Mouse (Mus musculus) myocyte (in vitro differentiated cells): ENCODE data around the gene Nek1. TPM values are rescaled to one million over a fixed set of nuclear protein-coding genes. Genes with fewer than 3 reads are reported as not detected.

Experiments
- H3K27me3 ChIP-seq: one replicate; pipeline ENCODE4 v1.6.1; 2011; ENCODE audit not compliant: control insufficient read depth, insufficient read depth, insufficient read length
- H3K36me3 ChIP-seq: one replicate; pipeline ENCODE4 v1.6.1; 2011; ENCODE audit not compliant: control insufficient read depth, insufficient read depth
- H3K4me2 ChIP-seq: one replicate; pipeline ENCODE4 v1.6.1; 2011; ENCODE audit warnings: low read depth, control low read depth
- H3K4me3 ChIP-seq: one replicate; pipeline ENCODE4 v1.5.1; 2011; ENCODE audit warnings: mild to moderate bottlenecking, control low read depth, moderate library complexity
- H3K79me2 ChIP-seq: one replicate; pipeline ENCODE4 v1.6.1; 2011; ENCODE audit not compliant: control insufficient read depth, insufficient read depth
- H3ac ChIP-seq: one replicate; pipeline ENCODE4 v1.6.1; 2011; ENCODE audit not compliant: control insufficient read depth, insufficient read length
- CEBPB ChIP-seq: IDR thresholded peaks from 2 replicates; pipeline ENCODE4 v1.6.1; 2011; ENCODE audit warnings: mild to moderate bottlenecking, moderate library complexity; ENCODE audit not compliant: poor library complexity, insufficient read depth, severe bottlenecking
- E2F4 ChIP-seq: IDR thresholded peaks from one replicate; pipeline ENCODE4 v1.6.1; 2011; ENCODE audit warnings: mild to moderate bottlenecking, control low read depth, moderate library complexity; ENCODE audit not compliant: insufficient read depth
- MAX ChIP-seq: IDR thresholded peaks from one replicate; pipeline ENCODE4 v1.6.1; 2011; ENCODE audit warnings: low read depth, mild to moderate bottlenecking, control low read depth
- MYOD1 ChIP-seq, 3 experiments: IDR thresholded peaks; one replicate each; pipeline ENCODE4 v1.6.1; 2011; ENCODE audit warnings: control low read depth in 2 of 3, low read depth in 2 of 3, mild to moderate bottlenecking in 2 of 3, moderate library complexity in 1 of 3; ENCODE audit not compliant: insufficient read length in 2 of 3, control insufficient read depth in 1 of 3
- MYOG ChIP-seq, 3 experiments: IDR thresholded peaks; one replicate each; pipeline ENCODE4 v1.6.1; 2011; ENCODE audit warnings: control low read depth in 2 of 3, low read depth in 2 of 3, mild to moderate bottlenecking in 2 of 3; ENCODE audit not compliant: insufficient read length in 2 of 3, control insufficient read depth in 1 of 3, insufficient read depth in 1 of 3
- POLR2A ChIP-seq: IDR thresholded peaks from one replicate; pipeline ENCODE4 v1.6.1; 2011; ENCODE audit warnings: low read depth, mild to moderate bottlenecking, control low read depth, moderate library complexity; ENCODE audit not compliant: insufficient read length
- POLR2AphosphoS2 ChIP-seq: IDR thresholded peaks from one replicate; pipeline ENCODE4 v1.6.1; 2011; ENCODE audit warnings: low read depth, control low read depth; ENCODE audit not compliant: insufficient read length
- REST ChIP-seq: IDR thresholded peaks from one replicate; pipeline ENCODE4 v1.6.1; 2011; ENCODE audit warnings: mild to moderate bottlenecking, control low read depth, moderate library complexity; ENCODE audit not compliant: insufficient read depth, insufficient read length
- SRF ChIP-seq: IDR thresholded peaks from one replicate; pipeline ENCODE4 v1.6.1; 2011; ENCODE audit warnings: low read depth; ENCODE audit not compliant: control insufficient read depth, insufficient read length
- TCF12 ChIP-seq: IDR thresholded peaks from one replicate; pipeline ENCODE4 v1.6.1; 2011; ENCODE audit warnings: mild to moderate bottlenecking, control low read depth; ENCODE audit not compliant: poor library complexity, insufficient read depth, severe bottlenecking
- TCF3 ChIP-seq: IDR thresholded peaks from one replicate; pipeline ENCODE4 v1.6.1; 2011; ENCODE audit warnings: low read depth, control low read depth; ENCODE audit not compliant: insufficient read length
- USF1 ChIP-seq: IDR thresholded peaks from one replicate; pipeline ENCODE4 v1.6.1; 2011; ENCODE audit warnings: low read depth, mild to moderate bottlenecking, control low read depth, moderate library complexity
- polyA plus RNA-seq: library from polyadenylated mRNA; unstranded; fragments of >200 nt; fragmentation: generic; extraction: Trizol; gene quantifications from one replicate; pipeline ENCODE4 v1.2.1, GENCODE M21; 2012; ENCODE audit warnings: missing spikeins

Nek1 gene
- polyA plus RNA-seq, 1 experiment, result 3.4 TPM

GRCm38 (mm10) chr8:61171546-61171945, 178.6 kb downstream of the Nek1 start:
- Histone ChIP-seq H3ac (no peak overlapping the region), H3K4me2 (no peak overlapping the region), H3K79me2 (no peaks in the 10 kb centered on the region), H3K4me3 (no peak overlapping the region), H3K36me3 (no peaks in the 10 kb centered on the region), H3K27me3 (no peaks in the 10 kb centered on the region)
- no peak for TF ChIP-seq TCF3
- no peak for TF ChIP-seq CEBPB
- TF ChIP-seq REST, result no peak
- no peak for TF ChIP-seq E2F4
- TF ChIP-seq MYOG (IDR thresholded peaks at IDR 0.05; ENCODE audit: control insufficient read depth in 1 of 3, insufficient read depth in 1 of 3, insufficient read length in 2 of 3, low read depth in 2 of 3), result no peak
- no peak for TF ChIP-seq MAX
- no peak for TF ChIP-seq POLR2AphosphoS2
- TF ChIP-seq TCF12, result no peak
- no peak for TF ChIP-seq SRF
- no peak for TF ChIP-seq USF1
- TF ChIP-seq POLR2A, result no peak
- TF ChIP-seq MYOD1 (IDR thresholded peaks at IDR 0.05; ENCODE audit: control insufficient read depth in 1 of 3, insufficient read length in 2 of 3, low read depth in 2 of 3), result no peak

- H3K27me3 ChIP-seq, result no peaks in the 10 kb centered on the region
- no peak overlapping the region for H3K4me3 ChIP-seq
- no peaks in the 10 kb centered on the region for H3K79me2 ChIP-seq
- H3K4me2 ChIP-seq, result no peak overlapping the region
- TF ChIP-seq REST (no peak), CEBPB (no peak), MAX (no peak), POLR2AphosphoS2 (no peak), USF1 (no peak)
- no peak overlapping the region for H3ac ChIP-seq
- no peaks in the 10 kb centered on the region for H3K36me3 ChIP-seq
These were observed 181.0 kb downstream of the Nek1 start for GRCm38 (mm10) chr8:61173921-61174492.

- no peak for TF ChIP-seq REST
- no peak for TF ChIP-seq CEBPB
- TF ChIP-seq POLR2AphosphoS2, result no peak
- no peak for TF ChIP-seq SRF
- no peak for TF ChIP-seq TCF12
- TF ChIP-seq POLR2A, result no peak
- no peak for TF ChIP-seq USF1
- no peak for TF ChIP-seq E2F4
- TF ChIP-seq MAX, result no peak
- no peak for TF ChIP-seq MYOD1 (IDR thresholded peaks at IDR 0.05; ENCODE audit: control insufficient read depth in 1 of 3, insufficient read length in 2 of 3, low read depth in 2 of 3)
These were observed 182.9 kb downstream of the Nek1 start for GRCm38 (mm10) chr8:61175876-61176275.

GRCm38 (mm10) chr8:61177680-61178593, 184.9 kb downstream of the Nek1 start:
- Histone ChIP-seq H3K4me2 (no peak overlapping the region), H3K4me3 (no peak overlapping the region), H3ac (no peak overlapping the region), H3K79me2 (no peaks in the 10 kb centered on the region), H3K27me3 (no peaks in the 10 kb centered on the region), H3K36me3 (no peaks in the 10 kb centered on the region)
- TF ChIP-seq TCF3 (no peak), USF1 (no peak), CEBPB (no peak), POLR2A (no peak), MYOG (IDR thresholded peaks at IDR 0.05; ENCODE audit: control insufficient read depth in 1 of 3, insufficient read depth in 1 of 3, insufficient read length in 2 of 3, low read depth in 2 of 3) (no peak), REST (no peak), SRF (no peak), TCF12 (no peak), POLR2AphosphoS2 (no peak), E2F4 (no peak), MYOD1 (IDR thresholded peaks at IDR 0.05; ENCODE audit: control insufficient read depth in 1 of 3, insufficient read length in 2 of 3, low read depth in 2 of 3) (no peak), MAX (no peak)

More at GRCm38 (mm10) chr8:61175876-61176275, 182.9 kb downstream of the Nek1 start:
- Histone ChIP-seq H3K79me2 (no peaks in the 10 kb centered on the region), H3K4me3 (no peak overlapping the region), H3K36me3 (no peaks in the 10 kb centered on the region), H3K27me3 (no peaks in the 10 kb centered on the region), H3K4me2 (no peak overlapping the region), H3ac (no peak overlapping the region)
